Mouse (Mus musculus) cerebellum, adult 2 months (tissue): Measurements from ENCODE around the gene Gm10697. TPM values are rescaled to one million over a fixed set of nuclear protein-coding genes. Genes with fewer than 3 reads are reported as not detected.
"Not testable (repeated sequence)": the region's sequence is repeated elsewhere in the genome, so short reads cannot be mapped to it uniquely, and the experiment has no call there.

Experiments used
- DNase-seq, 2 experiments: peaks; one replicate each; pipeline ENCODE4 v3.0.0; 2021
- H3K27ac ChIP-seq: fragments of 200-500 bp; 2 replicates; pipeline ENCODE4 v1.5.1; 2012; ENCODE audit warnings: low read length, control low read depth, inconsistent platforms; ENCODE audit not compliant: insufficient read depth
- H3K27me3 ChIP-seq: fragments of 200-500 bp; 2 replicates; pipeline ENCODE4 v1.6.1; 2012; ENCODE audit warnings: inconsistent platforms, mild to moderate bottlenecking, low read length, moderate library complexity; ENCODE audit not compliant: control insufficient read depth, insufficient read depth
- H3K4me1 ChIP-seq: fragments of 200-500 bp; 2 replicates; pipeline ENCODE4 v1.6.1; 2011; ENCODE audit warnings: low read length; ENCODE audit not compliant: control insufficient read depth, insufficient read depth
- H3K4me3 ChIP-seq: fragments of 200-500 bp; replicated peaks from 2 replicates; pipeline ENCODE3; 2011; ENCODE audit warnings: mild to moderate bottlenecking, low read depth, low read length, control low read depth; ENCODE audit not compliant: insufficient read depth
- WGBS: fragments of 180-500 bp; shearing (Covaris S2); methylation state at CpG from one replicate; pipeline ENCODE4 v1.1.7; 2018; 5-methylcytosine and 5-hydroxymethylcytosine counted together
- polyA plus RNA-seq: library from polyadenylated mRNA; depleted of rRNA; stranded (reverse); fragments of >200 nt; gene quantifications from 2 replicates; pipeline ENCODE4 v1.2.3, GENCODE M21; 2012; rRNA removed

Gene Gm10697
- not detected in 2 replicates for polyA plus RNA-seq

DNA sequence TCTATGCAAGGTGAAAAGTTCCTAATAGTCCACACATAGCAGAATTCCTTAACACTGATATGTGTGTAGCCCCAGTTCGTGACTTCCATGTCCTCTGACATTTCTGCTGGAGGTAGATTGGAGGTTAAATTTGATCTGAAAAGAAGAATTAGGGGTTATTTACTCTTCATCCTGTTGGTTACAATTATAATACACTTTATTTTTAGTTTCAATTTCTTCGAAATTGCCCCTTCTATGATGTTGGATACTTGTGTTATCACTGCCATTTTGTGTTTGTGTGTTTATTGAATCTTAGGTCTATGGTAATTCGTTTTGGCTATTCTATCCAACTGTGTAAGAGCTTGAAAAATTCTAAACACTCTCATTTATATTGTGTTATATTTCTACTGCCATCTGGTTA is at the start of gene Gm10697:
TSS of gene Gm10697 (minus strand) at position 101 of the 400 bp plus-strand sequence.
- DNase-seq, H3K4me1 ChIP-seq, H3K27ac ChIP-seq, H3K27me3 ChIP-seq, H3K4me3 ChIP-seq: not testable (repeated sequence)
- WGBS, result 63% methylated on average over 1 of the region's 3 CpGs

GRCm38 (mm10) chr3:94115071-94115470 is 42.6 kb upstream of the Gm10697 start:
- H3K27ac ChIP-seq, H3K27me3 ChIP-seq, H3K4me3 ChIP-seq, H3K4me1 ChIP-seq, DNase-seq: not testable (repeated sequence)
- WGBS, result 53% methylated on average over 1 of the region's 1 CpGs

GRCm38 (mm10) chr3:94054785-94055184 is 17.7 kb downstream of the Gm10697 start, which contains the start of gene Gm9125:
Gm9125 (minus strand) TSS chr3:94054885.
- WGBS, result 82% methylated on average over 2 of the region's 3 CpGs
- not testable (repeated sequence) for H3K4me1 ChIP-seq, H3K4me3 ChIP-seq, H3K27ac ChIP-seq, H3K27me3 ChIP-seq, DNase-seq

GRCm38 (mm10) chr3:94049566-94050121 is 22.8 kb downstream of the Gm10697 start:
- not testable (repeated sequence) for H3K4me1 ChIP-seq, H3K4me3 ChIP-seq, H3K27me3 ChIP-seq, H3K27ac ChIP-seq, DNase-seq
- no CpG with 5 or more reads among the region's 5 CpGs for WGBS

DNA sequence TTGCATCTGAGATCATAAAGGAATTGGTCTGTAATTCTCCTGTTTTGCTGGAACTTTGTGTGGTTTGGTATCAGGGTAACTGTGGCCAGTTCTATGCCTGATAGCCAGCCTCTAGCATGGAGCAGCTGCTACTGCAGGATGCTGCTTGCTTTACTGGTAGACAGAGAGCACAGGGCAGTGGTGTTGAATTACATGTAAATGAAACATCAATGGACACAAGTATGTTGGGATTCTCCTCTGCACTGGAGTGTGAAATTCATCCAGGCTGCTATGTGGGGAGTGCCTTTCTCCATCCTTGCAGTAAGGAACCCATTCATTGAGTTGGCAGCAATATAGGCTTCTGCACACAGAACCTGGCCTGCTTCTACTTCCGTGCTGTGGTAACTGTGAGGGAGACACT is 34.2 kb downstream of the Gm10697 start:
- WGBS, result 38% methylated on average over 1 of the region's 1 CpGs
- not testable (repeated sequence) for H3K27ac ChIP-seq, H3K4me1 ChIP-seq, H3K4me3 ChIP-seq, H3K27me3 ChIP-seq, DNase-seq

DNA sequence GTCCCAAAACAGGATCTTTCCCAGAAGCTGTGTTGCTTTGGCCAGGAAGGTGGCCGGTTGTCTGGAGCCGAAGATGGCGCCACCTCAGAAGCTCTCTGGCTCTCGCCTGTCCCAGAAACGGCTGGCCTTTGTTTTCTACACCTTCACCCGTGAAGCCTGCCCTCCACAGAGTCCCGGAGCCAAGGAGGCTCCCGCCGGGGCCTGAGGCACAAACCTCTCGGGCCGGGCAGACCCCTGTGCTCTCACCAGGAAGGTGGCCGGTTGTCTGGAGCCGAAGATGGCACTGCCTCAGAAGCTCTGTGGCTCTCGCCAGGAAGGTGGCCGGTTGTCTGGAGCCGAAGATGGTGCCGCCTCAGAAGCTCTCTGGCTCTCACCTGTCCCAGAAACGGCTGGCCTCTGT is 38.0 kb downstream of the Gm10697 start:
- DNase-seq, H3K4me1 ChIP-seq, H3K4me3 ChIP-seq, H3K27me3 ChIP-seq, H3K27ac ChIP-seq: not testable (repeated sequence)
- 89% methylated on average over 18 of the region's 18 CpGs for WGBS

Other genes starting within 250 kb of the Gm10697 start
- not detected in 2 replicates for gene Tdpoz3, start 246.6 kb downstream of the Gm10697 start, polyA plus RNA-seq
- not detected in 2 replicates for gene Gm9117, start 129.1 kb downstream of the Gm10697 start, polyA plus RNA-seq
- gene Tdpoz5, start 111.3 kb downstream of the Gm10697 start, polyA plus RNA-seq, result not detected in 2 replicates
- not detected in 2 replicates for gene Gm9125, start 17.8 kb downstream of the Gm10697 start, polyA plus RNA-seq
- gene Gm10696, start 105.5 kb upstream of the Gm10697 start, polyA plus RNA-seq, result not detected in 2 replicates
- gene Gm5286, start 124.1 kb upstream of the Gm10697 start, polyA plus RNA-seq, result not detected in 2 replicates
- not detected in 2 replicates for gene Gm4778, start 191.4 kb upstream of the Gm10697 start, polyA plus RNA-seq
- gene Them4, start 237.4 kb upstream of the Gm10697 start, polyA plus RNA-seq, result 33.6 and 33.8 TPM in 2 replicates